Mouse (Mus musculus): ENCODE data around the gene Zeb2.

DNA sequence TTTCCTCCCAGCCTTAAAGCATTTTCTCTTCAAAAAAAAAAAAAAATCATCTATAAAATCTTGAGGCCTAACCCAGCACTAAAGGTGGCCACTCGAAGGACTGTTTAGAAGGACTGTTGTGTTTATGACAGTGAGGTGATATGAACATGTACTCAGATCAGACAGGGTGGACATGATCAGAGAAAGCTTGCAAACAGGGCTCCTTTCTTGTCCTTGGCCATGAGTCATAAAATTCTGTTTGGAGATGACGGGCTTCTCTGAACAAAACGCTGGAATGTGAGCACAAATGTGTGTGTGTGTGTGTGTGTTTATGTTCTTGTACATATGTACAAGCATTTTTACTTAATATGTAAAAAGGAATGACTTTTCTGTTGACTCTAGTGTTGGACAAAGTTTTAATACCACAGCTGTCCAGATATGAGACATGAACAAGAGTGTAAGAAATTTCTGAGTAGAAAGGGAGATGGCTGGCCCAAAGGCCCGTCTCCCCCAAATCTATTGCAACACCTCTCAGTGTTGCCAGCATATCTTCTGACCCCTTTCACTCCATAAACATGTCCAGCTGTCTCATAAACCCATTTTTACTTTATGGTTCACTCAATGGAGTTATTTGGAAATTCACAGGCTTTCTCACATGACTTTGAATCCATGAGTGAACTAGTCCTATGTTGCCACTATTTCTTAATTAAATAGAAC lies 13.4 kb upstream of the Zeb2 start:
- no peak for TF ChIP-seq POLR2A (IDR thresholded peaks at IDR 0.05; ENCODE audit: borderline replicate concordance, control insufficient read depth, low read depth, low read length)
- no peak for TF ChIP-seq CTCF (IDR thresholded peaks at IDR 0.05; ENCODE audit: control insufficient read depth, insufficient read depth, low read length)
